Mouse (Mus musculus): ENCODE results near the gene Usp17ld. TPM values are rescaled to one million over a fixed set of nuclear protein-coding genes. Genes with fewer than 3 reads are reported as not detected.

The Usp17ld gene
- polyA plus RNA-seq (2012; rRNA removed) = not detected in 2 replicates

DNA sequence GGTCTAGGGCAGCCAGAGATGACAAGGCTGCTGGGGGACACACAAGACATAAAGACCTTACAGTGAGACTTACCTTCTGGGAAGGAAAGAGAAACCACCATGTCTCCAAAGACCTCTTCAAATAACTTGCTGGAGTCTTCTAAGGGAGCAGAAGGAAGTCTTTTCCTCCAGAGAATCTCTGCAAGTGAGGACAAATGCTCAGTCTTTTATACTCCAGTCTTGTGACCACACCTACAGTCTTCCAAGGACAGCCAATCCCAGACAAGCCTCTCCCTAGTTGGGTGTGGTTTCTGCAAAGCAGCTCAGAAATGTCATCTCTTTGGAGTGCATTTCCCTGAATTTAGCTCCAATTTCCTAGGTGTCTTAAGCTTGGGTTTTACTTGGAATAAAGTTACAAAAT lies at the start of gene Usp17ld:
Gene Usp17ld (minus strand): TSS at position 101 of the 400 bp plus-strand sequence.

DNA sequence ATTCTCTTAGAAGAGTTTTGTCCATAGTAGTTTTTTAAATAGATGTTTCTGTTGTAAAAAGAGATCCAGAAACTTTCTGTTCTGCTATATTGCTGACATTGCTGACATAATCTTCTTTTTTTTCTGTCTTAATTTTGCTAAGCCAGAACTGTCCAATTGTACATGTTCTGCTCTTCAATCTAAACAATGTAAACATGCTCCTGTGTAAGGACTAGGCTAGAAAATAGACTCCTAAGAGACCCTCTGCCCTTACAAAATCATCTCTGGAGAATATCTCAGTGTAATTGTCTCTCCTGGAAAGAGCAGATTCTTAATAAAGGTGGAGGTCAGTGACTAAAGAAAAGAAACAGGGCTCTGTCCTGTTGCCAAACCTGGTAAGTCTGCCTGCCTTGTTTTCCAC lies 35.6 kb downstream of the Usp17ld start, which contains the start of gene Olfr594:
Gene Olfr594 (plus strand): TSS at position 301 of the 400 bp plus-strand sequence.

DNA sequence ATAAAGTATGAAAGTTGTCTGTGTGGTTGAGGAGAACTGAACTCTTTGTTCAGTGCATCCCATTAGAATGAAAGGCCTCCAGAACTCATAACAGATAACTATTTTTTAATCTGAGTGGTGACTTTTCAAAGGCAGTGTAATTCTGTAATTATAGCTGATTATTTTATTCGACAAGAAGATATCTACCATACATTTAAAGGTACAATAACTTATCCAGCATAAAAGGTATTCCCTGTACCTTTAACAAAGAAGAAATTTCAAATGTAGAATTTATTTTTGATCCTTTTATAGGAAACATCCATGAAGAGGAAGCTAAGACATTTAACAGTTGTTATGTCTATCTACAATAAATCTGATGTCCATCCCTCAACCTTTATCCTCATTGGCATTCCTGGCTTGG lies 40.7 kb downstream of the Usp17ld start, which contains the start of gene Olfr593:
Gene Olfr593 (plus strand): TSS at position 301 of the 400 bp plus-strand sequence.

Other genes with a start within 250 kb of the Usp17ld start
- gene Olfr582, start 214.5 kb downstream of the Usp17ld start, polyA plus RNA-seq (2012; rRNA removed) = not detected in 2 replicates
- not detected in 2 replicates for gene Olfr583, start 201.2 kb downstream of the Usp17ld start, polyA plus RNA-seq (2012; rRNA removed)
- gene Olfr584, start 170.6 kb downstream of the Usp17ld start, polyA plus RNA-seq (2012; rRNA removed) = not detected in 2 replicates
- gene Olfr585, start 154.8 kb downstream of the Usp17ld start, polyA plus RNA-seq (2012; rRNA removed) = not detected in 2 replicates
- not detected in 2 replicates for gene Olfr586, start 126.9 kb downstream of the Usp17ld start, polyA plus RNA-seq (2012; rRNA removed)
- gene Olfr588-ps1, start 111.6 kb downstream of the Usp17ld start, polyA plus RNA-seq (2012; rRNA removed) = not detected in 2 replicates
- gene Olfr589, start 96.1 kb downstream of the Usp17ld start, polyA plus RNA-seq (2012; rRNA removed) = not detected in 2 replicates
- not detected in 2 replicates for gene Olfr591, start 74.2 kb downstream of the Usp17ld start, polyA plus RNA-seq (2012; rRNA removed)
- not detected in 2 replicates for gene Olfr592, start 67.7 kb downstream of the Usp17ld start, polyA plus RNA-seq (2012; rRNA removed)
- gene Olfr593, start 40.6 kb downstream of the Usp17ld start, polyA plus RNA-seq (2012; rRNA removed) = not detected in 2 replicates
- not detected in 2 replicates for gene Olfr594, start 35.5 kb downstream of the Usp17ld start, polyA plus RNA-seq (2012; rRNA removed)
- not detected in 2 replicates for gene Olfr596, start 53.1 kb upstream of the Usp17ld start, polyA plus RNA-seq (2012; rRNA removed)
- gene Olfr597, start 63.8 kb upstream of the Usp17ld start, polyA plus RNA-seq (2012; rRNA removed) = not detected in 2 replicates
- not detected in 2 replicates for gene Olfr598, start 71.1 kb upstream of the Usp17ld start, polyA plus RNA-seq (2012; rRNA removed)
- not detected in 2 replicates for gene Olfr599, start 83.4 kb upstream of the Usp17ld start, polyA plus RNA-seq (2012; rRNA removed)
- not detected in 2 replicates for gene Olfr600, start 97.2 kb upstream of the Usp17ld start, polyA plus RNA-seq (2012; rRNA removed)
- gene Olfr601, start 110.2 kb upstream of the Usp17ld start, polyA plus RNA-seq (2012; rRNA removed) = not detected in 2 replicates
- gene Olfr603, start 133.7 kb upstream of the Usp17ld start, polyA plus RNA-seq (2012; rRNA removed) = not detected in 2 replicates
- gene Usp17lc, start 162.6 kb upstream of the Usp17ld start, polyA plus RNA-seq (2012; rRNA removed) = not detected in 2 replicates
- not detected in 2 replicates for gene Olfr605, start 192.9 kb upstream of the Usp17ld start, polyA plus RNA-seq (2012; rRNA removed)
- not detected in 2 replicates for gene Olfr606, start 196.5 kb upstream of the Usp17ld start, polyA plus RNA-seq (2012; rRNA removed)
- not detected in 2 replicates for gene Olfr607, start 211.6 kb upstream of the Usp17ld start, polyA plus RNA-seq (2012; rRNA removed)
- gene Olfr608, start 217.4 kb upstream of the Usp17ld start, polyA plus RNA-seq (2012; rRNA removed) = not detected in 2 replicates
- gene Olfr609, start 245.6 kb upstream of the Usp17ld start, polyA plus RNA-seq (2012; rRNA removed) = not detected in 2 replicates

All from stomach, adult 2 months (tissue).